Mouse (Mus musculus) monocyte, adult 2 months (primary cell): ENCODE data around the gene U90926.

Source experiments
- DNase-seq, 2 experiments: peaks; one replicate each; pipeline ENCODE4 v3.0.0; 2022; ENCODE audit warnings: low spot score in 2 of 2, low read depth in 1 of 2

Gene U90926

DNA sequence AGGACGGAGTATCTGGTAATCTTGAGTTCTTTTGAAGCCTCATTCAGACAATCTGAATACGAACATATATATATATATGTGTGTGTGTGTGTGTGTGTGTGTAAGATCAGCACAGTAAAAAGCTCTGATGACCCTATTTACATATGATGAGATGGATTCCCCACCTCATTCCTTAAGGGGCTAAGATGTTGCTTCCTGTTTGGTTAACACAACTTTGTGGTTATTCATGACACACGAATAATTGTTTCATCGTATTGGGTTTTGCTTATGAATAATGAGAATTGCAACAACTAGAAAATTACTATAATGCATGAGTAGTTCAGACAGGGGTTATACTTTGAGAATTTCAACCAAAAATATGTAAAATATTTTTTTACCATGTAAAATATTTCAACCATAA is at the start of gene U90926:
TSS of gene U90926 (minus strand) at position 101 of the 400 bp plus-strand sequence.
- no peak for DNase-seq

DNA sequence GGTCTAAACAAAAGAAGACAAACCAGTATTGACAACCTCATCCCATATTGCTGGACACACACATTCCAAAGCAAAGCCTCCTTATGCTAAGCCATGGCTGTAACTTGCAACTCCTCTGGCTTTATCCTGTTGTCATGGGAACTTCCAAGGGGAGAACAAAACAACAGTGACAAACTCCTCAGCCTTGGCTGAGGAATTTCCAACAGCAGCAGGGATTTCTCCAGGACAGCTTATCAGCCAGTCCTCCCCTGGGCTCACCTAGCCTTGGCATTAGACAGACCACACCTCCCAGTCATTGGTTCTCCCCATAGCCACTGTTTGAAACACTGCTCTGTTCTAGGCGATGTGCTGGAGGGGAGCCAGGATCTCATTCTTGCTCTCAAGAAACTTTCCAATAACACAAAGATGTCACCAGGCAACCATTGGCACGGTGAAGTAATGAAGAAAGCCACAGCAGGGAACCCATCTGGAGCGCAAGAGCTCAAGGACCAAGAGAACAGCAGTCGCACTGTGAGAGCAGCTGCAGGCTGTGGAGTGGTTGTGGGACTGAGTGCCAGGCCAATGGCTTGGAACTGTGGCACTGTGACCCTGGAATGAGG is 48.7 kb upstream of the U90926 start:
- DNase-seq: no peak

DNA sequence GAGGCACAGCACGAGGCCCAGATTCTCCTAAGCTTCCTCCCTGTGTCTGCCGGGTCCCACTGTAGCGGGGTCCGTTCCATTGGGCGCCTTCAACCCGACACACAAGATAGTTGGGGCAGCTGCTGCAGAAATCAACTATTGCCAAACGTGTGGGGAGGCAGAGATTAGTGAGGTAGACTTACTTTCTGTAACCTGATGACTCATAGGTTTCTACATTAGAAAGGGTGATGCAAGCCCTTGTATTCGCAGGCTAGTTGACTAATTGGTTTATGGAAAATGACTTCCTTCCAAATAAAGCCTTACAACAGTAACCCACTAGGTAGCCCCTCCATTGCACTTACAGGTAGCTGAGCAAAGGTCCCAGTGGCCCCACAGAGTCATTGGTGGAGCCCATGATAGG is 47.4 kb upstream of the U90926 start:
- DNase-seq: no peak

DNA sequence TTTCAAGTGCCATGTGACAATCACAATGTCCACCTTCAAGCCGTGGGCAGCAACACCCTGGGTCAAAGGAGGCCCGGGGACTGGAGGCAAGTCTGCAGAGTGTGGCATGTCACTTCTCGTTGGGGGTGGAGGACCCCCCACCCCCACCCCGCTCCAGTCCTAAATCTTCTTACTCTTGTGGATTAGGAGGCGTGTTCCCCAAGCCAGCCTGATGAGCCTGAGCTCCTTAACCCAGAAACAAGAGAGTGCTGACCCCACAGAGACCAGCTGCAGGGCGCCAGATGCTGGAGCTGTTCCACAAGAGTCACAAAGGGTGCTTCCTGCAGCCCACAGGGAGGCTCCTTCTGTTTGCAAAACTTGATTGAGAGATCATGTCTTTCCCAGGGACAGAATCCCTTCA is 41.0 kb upstream of the U90926 start, which contains the start of gene Ppef2:
TSS of gene Ppef2 (minus strand) at position 61 of the 400 bp plus-strand sequence.
- no peak for DNase-seq

DNA sequence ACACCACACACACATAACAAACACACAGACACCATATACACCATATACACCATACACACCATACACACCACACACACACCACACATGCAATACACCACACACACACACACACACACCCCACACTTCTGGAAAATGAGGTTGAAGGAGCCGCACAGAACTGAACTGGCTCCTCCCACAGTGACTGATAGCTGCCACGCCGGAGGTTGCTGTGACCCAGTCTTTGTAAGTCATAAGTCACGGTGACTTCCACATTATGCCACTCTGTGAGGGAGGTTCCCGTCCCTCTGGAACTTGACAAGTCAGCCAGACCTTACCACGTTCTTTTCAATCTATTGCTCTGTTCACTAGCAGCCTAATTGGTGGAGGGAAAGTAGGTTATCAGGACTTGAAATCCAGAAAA is 39.3 kb upstream of the U90926 start:
- no peak for DNase-seq

DNA sequence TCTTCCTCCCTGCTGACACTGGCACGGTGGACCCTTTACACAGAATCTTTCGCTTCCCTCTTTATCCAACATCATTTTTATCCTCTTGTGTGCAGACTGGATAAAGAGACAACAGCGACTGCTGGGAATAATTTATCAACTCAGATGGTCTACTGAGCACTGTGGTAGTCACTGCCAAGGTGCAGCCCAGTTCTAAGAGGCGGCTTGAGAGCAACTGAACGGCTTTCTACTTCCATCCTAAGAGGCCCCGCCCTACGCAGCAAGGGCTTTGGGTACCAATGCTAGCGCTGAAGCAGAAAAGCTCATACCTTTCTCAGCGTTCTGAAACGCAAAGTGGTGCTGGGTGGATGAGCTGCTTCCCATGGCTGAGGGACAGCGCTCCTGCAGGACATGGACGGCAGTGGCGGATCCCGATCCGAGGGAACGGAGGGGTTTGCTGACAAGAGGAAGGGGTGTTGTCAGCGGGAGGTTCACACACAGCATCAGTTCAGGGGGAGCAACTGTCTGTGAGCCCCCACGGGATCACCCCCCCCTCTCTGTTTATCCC is 37.7 kb upstream of the U90926 start:
- DNase-seq: no peak

DNA sequence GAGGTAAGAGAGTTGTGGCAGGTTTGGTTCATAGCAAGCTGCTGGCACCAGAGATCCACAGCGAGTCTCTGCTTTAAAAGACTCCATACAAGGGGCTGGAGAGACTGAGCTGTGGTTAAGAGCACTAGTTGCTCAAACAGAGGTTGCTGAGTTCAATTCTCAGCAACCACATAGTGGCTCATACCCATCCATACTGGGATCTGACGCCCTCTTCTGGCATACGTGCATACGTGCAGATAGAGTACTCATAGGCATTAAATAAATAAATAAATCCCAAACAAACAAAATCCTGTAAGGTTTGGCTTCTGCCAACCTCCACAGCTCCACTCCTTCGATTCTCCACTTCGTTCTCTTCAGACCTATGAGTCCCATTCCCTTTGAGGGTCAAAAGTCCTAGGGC is 36.8 kb upstream of the U90926 start:
- no peak for DNase-seq

DNA sequence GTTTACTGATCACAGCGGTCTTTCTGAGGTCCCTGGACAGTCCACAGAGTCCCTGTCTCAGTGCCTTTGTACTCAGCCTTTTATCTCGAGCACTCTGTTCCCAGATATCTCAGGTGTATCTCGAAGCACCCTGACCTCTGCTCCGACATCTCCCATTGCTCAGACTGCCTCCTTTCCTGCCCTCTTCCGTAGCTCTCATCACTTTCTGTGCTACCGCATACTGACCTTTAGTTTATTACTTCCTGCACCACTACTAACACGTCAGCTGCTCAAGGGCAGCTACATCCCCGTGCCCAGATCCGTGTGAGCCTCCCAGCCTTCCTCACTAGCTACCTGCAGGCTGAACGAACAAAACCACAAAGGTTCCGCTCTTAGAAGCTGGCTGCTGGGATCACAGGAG is 33.4 kb upstream of the U90926 start:
- DNase-seq: no peak

DNA sequence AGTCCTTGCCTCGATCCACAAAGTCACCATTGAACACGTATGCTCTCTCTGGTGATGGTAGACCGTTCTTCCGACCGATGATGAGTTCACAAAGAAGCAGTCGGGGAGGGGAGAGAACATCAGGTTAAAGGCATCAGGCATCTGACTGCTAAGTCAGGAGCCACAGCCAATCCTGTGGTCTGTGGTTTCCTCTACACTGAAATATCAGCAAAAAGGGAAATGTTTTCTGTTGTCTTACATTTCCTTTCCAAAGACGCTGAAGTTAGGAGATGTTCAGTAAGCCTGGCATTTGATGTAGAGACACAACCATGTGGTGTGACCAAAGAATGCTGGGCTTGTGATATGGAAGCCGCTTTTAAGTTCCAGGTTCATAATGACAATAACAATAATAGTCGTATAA is 30.3 kb upstream of the U90926 start:
- peak in 1 of 2 experiments; percentile 12 for DNase-seq

DNA sequence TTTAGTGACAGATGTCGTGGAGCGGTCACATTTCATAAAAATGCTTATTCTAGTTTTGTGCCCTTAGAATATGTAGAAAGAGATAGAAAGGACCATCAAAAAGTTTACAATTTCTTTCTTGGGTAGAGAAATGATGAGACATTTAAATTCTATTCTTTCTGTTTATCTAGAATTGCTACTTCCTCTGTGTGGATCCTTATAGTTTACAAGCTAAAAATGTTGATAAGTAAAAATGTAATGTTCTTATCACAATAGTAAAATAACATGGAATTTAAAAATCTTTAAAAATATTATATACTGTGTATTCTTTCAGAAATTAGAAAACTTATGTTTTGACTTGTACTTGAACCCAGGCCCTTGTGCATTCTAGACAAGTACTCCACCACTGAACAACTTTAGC is 29.7 kb upstream of the U90926 start:
- DNase-seq: no peak

DNA sequence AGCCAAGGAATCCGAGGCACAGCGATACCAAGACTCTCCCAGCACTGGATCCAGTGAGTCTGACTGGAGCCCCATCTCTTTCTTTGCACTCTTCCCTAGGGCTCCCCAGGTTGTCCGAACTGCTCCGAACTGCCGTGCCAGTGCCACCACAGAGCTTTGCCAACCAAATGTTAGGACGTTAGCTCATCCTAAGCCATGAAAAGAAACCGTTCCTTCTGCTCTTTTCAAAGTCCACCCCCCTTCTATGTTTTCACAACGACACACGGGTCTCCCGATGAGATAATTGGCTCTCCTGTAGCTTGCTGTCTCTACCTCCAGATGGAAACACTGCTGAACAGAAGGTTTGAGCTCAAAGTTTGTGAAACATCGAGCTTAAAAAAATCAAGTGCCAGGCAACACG is 25.6 kb upstream of the U90926 start:
- no peak for DNase-seq

DNA sequence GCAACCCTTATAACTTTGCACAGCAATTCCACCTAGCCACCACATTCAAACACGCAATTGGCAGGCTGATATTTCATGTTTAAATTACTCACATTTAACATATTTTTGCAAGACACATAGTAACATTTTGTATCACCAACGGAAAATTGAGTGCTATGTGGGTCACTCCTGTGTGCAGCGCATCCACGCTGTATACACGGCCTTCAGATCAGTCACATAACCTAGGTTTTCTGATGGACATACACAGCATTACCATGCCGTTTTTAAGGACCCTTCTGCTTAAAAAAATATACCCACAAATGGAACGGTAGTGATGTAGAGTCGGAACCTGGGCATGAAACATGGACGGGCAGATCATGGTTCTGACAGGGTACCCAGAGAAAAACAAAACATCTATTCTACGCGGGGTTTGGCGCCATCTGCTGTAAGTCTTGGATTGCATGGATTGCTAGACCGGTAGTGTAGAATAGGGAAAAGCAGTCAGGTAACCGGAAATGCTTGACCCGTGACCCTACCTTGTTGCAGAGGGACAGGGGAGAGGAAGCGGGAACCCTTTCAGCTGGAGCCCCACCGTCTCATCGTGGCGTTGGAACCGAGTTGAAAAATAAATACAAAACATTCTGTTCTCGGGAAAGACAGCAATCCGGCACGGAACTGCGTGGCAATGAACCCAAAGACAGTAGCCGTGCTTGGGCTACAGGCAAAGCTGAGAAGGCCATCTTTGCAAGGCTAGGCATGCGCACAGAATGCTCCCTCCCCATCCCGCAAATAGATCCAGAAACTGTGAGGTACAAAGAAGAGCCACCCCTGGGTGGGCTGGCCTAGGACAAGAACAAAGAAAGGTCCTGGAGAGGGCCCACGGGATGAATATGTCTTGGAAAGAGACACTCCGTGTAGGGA is 24.4 kb upstream of the U90926 start:
- DNase-seq: no peak

DNA sequence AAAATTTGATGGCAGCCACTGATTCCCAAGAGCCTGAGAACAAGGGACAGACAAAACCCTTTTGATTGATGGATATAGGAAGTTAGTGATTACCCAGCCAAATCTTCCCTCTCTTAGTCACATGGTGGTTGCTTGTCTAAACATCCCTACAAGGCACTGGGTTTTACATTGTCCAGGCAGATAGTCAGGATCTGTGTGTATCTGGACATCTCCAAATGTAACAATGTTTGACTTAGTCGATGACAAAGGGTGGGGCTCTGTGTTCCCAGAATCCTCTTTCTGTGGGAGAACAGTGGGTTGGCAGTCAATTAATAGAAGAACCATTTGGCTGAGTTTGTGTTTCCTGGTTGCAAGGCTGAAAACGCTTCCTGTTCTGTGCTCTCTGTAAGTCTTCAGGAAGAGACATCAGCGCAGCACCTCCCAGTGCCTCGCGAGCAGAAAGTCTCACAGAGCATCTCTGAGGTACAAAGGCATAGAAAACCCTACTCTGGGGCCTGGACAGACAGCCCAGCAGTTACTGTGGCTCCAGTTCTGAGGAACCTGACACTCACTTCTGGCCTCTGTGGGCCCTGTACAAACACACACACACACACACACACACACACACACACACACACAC is 19.8 kb upstream of the U90926 start:
- no peak for DNase-seq

DNA sequence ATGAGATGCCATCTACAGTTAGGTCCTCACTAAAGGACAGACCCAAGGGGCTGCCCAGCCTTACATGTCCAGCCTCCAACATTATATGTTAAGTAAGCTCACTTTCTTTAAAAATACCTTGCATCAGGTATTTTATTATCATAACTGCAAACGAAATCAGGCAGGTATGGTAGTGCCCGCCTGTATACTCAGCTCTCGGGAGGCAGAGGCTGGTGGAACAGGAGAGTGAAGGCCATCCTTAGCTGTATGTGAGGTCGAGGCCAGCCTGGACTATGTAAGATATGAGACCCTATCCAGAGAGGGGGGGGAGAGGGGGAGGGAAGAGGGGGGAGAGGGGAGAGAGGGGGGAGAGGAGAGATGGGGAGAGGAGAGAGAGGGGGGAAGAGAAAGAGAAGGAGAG is 18.2 kb upstream of the U90926 start:
- DNase-seq: no peak

DNA sequence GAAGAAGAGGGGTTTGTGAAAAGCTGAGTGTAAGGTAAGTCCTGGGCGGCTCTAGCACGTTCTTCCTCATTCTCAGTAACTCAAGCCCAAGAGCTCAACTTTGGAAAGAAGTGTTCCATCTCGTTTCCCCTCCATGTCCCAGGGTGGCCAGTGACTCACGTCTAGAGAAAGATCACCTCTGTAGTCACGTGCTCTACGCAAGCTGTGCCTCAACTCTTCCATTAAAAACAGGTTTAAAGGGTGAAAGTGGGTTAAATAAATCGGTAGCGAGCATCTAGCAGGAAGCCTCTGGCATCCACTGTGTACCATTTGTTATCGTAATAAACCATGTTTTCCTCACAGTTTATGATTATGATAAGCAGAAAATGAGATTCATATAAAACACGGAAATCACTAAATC is 16.6 kb upstream of the U90926 start:
- no peak for DNase-seq

DNA sequence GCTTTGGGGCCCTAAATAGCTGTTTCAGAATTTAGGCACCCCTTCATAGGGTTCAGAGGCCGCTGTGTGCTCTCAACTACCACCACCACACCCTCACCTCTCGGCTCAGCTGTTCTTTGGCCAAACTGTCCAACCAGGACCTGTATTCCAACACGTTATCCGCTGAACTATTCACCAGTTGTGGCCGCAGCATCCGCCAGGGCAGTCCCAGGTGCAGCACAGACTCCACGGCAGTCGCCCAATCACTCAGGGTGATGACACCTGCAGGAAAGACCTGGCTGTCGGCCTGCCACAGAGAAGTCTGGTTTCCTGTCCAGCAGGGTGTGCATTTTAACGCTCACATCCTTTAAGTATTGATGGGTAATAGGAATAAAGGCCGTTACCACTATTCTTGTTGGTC is 15.1 kb upstream of the U90926 start:
- no peak for DNase-seq

DNA sequence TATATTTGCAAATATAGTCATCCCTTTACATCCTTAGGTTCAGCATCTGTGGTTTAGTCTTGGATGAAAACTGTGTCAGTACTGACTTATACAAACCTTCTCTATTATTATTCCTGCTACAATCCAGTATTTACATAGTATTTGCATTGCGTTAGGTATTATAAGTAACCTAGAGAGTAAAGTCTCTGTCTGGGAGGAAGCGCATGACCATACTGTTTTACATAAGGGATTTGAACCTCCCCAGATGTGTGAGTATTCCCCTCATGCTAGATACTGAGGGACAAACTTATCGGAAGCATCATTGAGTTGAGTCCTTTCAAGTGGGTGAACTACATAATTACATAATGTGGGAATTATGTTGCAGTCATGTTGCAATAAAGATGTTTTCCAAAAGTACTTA is 14.3 kb upstream of the U90926 start:
- no peak for DNase-seq

DNA sequence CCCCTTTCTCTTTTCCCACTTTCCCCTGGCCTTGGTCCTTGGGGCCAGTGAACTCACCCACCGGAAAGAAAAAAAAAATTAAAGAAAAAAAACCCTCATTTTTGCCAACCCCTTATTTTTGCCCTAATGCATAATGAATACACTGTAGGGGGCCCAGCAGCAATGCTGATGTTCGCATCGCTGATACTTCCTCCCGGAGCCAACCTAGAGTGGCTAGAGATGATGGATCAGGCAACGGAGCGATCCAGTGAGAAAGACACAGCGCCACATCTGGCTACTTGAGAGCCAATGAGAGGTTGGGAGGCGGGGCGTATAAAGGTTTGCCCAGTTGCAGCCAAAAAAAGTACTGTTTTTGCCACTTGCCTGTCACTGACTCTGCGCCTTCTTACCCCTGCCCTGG is 13.6 kb upstream of the U90926 start:
- DNase-seq: no peak

DNA sequence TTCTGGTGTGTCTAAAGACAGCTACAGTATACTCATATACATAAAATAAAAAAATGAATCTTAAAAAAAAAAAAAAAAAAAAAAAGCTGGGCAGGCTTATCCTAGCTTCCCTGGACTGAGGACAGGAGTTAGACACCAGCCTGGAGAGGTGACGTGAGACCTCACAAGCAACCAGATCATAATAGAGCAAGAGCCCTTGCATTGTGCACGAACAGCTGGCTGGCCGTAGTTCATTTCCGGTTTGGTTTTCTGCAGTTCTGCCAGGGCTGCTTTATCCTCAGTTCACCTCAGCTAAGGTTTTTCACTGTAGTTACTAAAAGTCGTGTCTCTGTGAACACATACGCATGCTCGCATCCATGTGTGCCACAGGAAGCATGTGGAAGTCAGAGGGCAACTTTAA is 12.6 kb upstream of the U90926 start:
- DNase-seq: no peak

DNA sequence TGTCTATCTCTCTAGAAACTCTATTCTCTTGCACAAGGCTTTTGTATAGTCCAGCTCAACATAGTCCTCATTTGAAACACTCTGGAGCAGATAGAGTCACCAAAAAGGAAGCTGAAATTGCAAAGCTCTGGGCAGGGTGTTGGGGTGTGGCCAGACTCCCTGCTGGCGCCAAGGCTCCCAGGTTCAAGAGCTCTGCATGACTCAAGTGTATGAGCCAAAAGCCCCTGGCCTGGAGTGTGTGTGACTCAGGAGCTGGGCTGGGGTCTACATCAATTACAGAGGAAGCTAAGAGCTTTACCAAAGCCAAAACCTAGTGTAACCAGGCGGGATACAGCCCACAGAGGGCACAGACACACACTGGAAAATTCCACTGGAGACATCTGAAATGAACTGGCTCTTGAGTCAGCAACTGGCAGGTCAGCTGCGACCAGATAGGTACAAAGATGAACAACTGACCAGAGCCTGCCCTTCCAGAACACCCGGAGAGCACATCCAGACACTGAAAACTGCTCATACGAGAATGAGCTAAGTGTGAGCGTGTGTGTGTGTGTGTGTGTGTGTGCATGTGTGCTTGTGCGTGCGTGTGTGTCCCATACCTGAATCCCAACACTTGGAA is 5.2 kb upstream of the U90926 start:
- no peak for DNase-seq

DNA sequence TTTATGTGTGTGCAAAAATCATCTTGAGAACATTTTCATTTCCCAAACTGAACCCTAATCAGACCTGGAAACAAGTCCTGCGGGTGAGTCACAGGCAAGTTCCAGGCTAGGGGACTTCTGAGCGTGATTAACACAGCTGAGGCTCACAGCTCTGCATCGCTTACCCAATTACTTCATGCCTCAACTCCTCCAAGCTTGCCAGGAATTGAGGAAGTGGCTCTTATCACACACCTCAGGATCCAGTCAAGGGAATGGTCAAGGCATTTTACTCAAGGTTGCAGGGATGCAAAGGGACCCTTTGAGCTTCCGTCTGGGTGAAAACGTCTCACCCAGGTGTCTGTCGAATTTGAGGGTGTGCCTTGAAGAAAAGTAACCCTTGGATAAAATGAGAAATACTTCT is 4.6 kb upstream of the U90926 start:
- DNase-seq: no peak
